Mouse (Mus musculus): Measurements from ENCODE around the gene Aqp5.

DNA sequence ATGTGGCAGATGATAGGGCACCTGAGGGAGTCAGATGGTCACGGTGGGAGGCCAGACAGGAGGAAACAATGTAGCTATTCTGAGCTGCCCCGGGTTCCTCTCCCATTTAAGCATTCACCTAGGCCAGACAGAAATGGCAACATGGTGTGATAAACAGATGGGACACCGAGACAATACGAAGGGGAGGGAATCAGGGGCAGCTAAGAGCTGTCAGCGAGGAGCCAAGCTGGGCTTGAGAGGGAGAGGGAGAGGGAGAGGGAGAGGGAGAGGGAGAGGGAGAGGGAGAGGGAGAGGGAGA lies 11.2 kb downstream of the Aqp5 start:
- TF ChIP-seq EP300 (IDR thresholded peaks at IDR 0.05; ENCODE audit: low read depth in 1 of 2, low read length in 2 of 2) = no peak
- no peak for TF ChIP-seq E2F4 (IDR thresholded peaks at IDR 0.05; ENCODE audit: borderline replicate concordance, low read depth, low read length)
- no peak for TF ChIP-seq JUND (IDR thresholded peaks at IDR 0.05; ENCODE audit: low read depth, low read length)
- no peak for TF ChIP-seq MYB (IDR thresholded peaks at IDR 0.05; ENCODE audit: low read depth, low read length)
- TF ChIP-seq USF1 (IDR thresholded peaks at IDR 0.05; ENCODE audit: low read depth, low read length) = no peak
- TF ChIP-seq CTCF (IDR thresholded peaks at IDR 0.05 in 2 of 3, conservative IDR thresholded peaks at IDR 0.05 in 1 of 3; ENCODE audit: control insufficient read depth in 1 of 3, insufficient read depth in 1 of 3, low read depth in 2 of 3, low read length in 3 of 3, poor library complexity in 1 of 3, severe bottlenecking in 1 of 3) = no peak
- TF ChIP-seq ELF1 (IDR thresholded peaks at IDR 0.05; ENCODE audit: low read depth, low read length) = no peak
- TF ChIP-seq ZNF384 (IDR thresholded peaks at IDR 0.05; ENCODE audit: low read depth, low read length) = no peak
